Mouse (Mus musculus): Measurements from ENCODE around the gene Phospho1. TPM values are rescaled to one million over a fixed set of nuclear protein-coding genes. Genes with fewer than 3 reads are reported as not detected.
A peak's percentile ranks its signal among the peaks of the same experiment; 100 is the strongest.

The Phospho1 gene
- total RNA-seq (2021): 10 to 100 TPM; 55.8 to 62.3 TPM

DNA sequence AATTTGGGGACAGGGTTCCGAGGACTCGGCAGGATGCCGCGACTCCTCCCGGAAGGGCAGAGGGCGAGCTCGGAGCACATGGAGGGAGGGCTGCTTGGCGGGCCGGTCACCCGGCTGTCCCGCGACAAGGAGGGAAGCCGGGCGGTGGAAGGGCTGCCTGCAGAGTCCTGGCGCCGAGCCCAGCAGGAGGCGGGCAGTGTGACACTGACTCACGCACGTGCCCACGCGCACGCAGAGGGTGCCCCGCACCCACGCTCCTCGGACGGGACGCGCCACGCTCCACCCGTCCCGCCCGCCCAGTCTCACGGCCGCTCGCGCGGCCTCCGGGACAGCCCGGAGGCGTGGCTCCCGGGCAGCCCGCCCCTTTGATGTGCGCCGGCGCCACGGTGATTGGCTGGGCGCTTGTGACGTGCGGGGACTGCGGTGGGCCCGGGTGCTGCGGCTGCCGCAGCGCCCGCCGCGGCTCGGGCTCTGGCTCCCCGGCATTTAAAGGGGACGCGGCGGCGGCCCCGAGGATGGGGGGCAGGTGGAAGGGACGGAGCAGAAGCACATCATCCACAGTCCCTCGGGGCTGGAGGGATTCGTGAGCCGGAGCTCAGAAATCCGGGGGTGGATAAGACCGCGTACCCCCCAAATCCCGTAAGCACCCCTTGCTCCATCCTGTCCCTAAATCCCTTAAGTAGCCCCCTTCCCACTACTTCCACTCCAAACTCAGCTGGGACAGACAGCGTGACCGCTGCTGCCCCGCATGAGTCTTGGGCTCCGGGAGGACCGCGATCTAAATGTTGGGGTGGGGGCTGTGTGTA lies at the start of gene Phospho1:
Gene Phospho1, plus strand, starts transcription at position 429 of the 806 bp plus-strand sequence.
- peak; percentile 87 to 89 for DNase-seq

DNA sequence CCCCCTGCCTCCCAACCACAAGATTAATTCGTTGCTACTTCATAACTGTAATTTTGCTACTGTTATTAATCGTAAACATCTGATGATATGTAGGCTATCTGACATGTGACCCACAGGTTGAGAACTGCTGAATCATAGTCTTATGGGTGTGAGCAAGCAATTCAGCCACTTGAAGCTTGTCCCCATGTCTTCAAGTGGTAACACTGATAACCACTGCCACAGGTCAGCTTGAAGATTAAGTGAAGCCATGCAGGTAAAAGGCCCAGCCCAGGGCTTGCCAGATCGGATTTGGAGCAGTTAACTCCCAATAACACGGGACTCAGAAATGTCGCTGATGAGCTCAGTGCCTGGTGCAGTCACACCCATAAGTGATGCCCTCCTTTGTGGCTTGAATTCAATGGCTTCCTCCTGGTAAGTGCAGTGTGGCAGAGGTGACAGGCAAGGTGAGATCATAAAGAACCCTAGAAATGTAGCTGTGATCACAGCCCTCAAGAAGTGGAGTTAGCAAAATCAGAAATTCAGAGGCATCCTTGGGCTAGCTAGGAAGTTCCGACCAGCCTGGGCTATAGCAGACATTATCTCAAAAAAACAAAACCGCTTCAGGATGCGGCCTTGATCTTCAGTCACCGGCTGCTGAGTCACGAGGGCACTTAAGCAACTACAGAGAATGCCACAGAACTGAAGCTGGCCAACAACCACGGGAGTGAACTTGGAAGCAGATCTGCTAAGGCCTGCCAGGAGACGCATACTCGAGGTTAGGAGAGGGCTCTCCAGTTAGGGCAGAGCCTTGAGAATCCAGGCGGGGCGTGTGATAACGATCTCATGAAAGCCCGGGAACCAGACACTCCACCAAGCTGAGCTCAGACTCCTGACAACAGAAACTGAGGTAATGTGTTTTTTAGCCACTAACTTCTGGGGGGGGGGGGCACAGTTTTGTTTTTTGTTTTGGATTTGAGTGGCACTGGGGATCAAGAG lies 46.7 kb upstream of the Phospho1 start:
- no peak for DNase-seq

DNA sequence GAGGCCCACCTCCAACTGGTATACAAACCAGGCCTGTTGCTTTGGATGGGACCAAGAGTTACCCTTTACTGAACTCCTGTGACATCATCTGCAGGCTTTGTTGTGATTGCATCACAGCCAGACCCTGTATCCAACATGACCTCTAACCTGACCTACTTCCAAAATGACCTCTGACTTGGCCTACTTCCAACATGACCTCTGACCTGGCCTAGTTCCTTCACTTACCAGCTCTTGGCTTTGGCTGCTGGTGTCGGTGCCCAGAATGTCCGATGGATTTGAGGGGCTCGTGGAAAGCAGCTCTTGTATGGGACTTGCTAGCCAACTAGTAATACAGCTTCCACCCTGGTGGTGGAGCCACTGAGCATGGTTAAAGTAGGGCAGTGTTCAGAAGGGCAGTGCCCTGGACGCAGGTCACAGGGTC lies 45.5 kb upstream of the Phospho1 start:
- DNase-seq: no peak

DNA sequence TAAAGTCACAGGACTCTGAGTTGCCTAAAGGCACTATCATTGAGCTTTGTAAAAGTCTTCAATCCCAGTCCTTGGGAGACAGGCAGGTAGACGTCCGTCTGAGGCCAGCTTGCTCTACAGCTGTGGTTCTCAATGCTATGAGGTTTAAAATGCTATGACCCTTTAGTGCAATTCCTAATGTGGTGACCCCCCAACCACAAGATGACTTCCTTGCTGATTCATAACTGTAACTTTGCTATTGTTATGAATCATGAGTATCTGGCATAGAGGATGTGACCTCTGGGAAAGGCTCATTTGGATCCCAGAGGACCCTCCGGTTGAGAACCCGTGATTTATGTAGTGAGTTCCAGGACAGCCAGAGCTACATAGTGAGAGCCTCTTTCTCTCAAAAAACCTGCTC lies 44.9 kb upstream of the Phospho1 start:
- no peak for DNase-seq

DNA sequence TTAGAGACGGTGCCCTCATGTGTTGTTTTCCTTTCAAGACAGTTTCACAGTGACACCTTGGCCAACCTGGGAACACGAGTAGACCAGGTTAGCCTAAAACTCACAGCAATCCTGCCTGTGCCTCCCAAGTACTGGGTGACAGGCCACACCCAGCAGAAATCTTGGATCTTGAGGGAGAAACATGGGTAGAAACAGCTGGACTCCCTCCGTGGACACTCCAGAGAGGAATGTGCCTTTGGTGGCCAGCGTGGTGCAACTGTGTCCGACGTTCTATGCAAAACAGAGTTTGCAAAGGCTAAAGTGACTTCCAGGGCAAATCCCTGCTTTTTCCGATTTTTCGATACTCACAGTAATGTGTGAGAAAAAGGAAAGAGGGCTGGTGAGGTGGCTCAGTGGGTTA lies 43.8 kb upstream of the Phospho1 start:
- DNase-seq: no peak

DNA sequence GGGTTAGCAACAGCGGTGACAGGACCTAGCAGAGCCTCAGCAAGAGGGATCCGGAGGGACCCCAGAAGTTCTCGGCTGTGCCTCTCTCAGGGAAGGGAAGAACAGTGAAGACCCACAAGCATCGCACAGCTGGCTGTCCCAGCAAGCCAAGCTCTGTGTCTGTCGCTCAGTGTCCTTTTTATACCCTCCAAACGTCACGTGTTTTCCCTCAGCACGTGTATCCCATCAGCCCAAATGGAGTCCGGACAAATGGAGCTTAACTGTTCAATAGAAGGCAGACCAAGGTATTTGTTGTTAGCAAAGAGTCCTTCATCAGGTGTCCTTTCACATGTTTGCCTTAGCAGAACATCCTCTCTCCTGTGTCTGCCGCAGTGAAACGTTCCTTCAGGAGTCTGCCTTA lies 42.7 kb upstream of the Phospho1 start:
- DNase-seq: no peak

DNA sequence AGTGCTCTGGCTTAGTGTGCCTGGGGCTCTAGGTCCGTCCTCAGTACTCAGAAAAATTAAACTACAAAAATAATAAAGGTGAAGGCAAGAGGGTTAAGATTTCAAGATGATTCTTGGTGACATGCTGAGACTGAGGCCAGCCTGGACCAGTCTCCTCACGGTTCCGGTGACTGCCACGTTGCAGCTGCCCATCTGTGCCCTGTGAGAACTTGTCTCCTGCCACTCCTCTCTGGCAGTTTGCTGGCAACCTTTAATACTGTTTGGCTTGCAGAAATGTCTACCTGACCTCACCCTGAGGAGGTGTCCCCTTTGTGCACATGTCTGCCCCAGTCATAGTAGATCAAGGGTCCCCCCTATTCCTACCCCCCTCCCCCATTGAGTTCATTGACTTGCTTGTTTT lies 40.8 kb upstream of the Phospho1 start:
- DNase-seq: no peak

DNA sequence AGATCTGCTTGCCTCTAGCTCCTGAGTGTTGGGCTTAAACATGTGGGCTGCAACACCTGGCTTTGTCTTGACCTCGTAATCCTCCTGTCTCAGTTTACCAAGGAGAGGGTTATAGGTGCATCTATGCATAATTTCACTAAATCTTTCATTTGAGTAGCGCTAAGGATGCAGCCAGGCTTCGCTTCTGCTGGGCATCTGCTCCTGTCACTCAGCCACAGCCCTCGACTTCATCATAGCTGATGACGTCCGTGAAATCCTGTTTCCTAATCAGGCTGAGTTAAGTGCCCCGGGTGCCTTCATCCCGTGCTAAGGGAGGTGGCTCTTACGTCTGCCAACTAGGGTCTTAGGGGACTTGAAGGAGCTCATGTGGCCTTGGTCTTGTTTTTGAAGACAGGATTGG lies 40.3 kb upstream of the Phospho1 start:
- DNase-seq: no peak

DNA sequence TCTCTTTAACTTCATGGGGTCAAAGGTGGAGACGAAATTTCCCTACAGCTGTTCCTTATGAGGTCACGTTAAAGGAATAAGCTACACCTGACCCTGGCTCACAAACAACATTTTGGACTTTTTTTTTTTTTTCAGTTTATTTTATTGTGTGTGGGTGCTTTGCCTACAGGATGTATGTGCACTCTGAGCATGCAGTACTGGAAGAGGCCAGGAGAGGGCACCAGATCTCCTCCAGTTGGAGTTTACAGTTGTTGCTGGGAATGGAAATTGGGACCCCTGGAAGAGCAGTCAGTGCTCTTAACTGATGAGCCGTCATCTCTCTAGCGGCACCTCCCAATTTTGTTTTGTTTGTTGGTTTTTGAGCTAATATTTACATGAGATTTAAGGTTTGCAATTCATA lies 38.6 kb upstream of the Phospho1 start:
- no peak for DNase-seq

DNA sequence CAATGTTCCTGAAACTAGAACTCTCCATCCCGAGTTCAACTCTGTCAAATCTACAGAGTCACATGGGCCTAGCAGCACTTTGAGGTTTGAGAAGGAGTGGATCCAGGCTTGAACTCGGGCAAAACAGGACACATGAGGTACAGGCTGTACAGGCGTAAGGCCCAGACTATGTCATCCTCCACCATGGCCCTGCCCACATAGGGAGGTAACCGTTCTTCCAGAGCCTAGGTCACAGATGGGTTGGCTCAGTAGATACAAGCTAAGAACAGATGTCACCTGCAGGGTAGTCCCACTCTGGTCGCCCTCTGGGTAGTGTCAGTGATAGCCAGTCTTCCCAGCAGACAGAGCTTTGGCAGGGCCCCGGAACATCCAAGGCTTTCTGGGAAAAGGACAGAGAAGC lies 37.8 kb upstream of the Phospho1 start:
- DNase-seq: no peak

DNA sequence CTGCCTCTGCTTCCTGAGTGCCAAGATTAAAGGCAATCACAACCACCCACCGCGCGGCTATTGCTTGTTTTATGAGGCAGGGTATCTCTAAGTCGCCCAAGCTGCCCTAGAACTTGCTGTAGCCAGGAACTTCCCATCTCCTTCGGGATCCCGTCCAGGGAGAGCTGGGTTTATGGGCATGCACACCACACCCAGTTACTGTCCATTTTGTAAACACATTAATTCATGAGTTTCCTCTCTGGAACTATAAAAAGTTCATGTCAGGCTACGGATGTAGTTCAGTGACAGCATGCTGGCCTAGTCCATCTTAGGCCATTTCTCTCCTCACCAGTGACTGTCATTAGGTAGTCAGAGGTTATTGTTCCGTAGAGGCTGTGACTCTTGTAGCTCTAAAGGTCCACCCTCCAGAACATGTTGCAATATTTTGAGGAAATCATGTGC lies 34.8 kb upstream of the Phospho1 start:
- DNase-seq: no peak

DNA sequence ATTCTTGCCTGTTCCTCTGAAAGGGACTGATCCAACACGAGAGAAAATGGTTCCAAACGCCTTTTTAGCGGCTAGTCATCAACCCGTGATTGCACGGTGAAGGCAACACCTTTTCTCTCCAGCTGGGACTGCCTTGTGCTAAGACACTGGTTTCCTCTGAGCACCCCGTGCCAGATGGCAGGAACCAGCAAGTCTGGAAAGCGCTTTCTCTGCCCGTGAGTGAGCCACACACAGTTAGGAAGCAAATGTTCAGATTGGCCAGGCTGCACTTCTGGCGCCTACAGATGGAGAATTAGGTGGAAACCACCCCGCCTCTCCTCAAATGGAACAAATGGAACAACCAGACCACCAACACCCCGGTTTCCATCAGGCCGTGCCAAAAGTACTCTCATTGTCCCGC lies 32.5 kb upstream of the Phospho1 start:
- DNase-seq: peak; percentile 62 to 72

DNA sequence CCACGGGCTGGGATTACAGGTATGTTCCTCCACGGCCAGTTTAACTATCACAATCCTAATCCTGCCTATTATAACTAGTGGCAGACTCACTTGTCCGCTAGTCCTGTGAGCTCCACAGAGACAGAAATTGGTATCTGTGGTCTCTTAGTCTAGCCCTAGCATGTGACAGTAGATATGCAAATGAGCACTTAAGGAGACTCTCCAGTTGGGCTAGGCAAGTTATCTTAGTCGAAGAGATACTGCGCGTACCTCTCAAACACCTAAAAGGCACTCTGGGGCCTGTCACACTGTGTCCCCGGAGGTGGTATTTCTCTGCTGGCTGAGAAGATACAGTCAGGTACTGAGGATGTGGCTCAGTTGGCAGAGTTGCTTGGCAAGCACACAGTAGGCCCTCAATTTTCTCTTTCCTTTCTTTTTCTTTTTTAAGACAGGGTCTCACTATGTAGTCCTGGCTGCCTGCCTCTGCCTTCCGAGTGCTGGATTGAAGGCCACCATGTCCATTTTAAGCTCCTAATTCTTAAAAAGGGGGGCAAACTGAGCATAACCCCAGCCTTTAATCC lies 31.3 kb upstream of the Phospho1 start:
- no peak for DNase-seq

DNA sequence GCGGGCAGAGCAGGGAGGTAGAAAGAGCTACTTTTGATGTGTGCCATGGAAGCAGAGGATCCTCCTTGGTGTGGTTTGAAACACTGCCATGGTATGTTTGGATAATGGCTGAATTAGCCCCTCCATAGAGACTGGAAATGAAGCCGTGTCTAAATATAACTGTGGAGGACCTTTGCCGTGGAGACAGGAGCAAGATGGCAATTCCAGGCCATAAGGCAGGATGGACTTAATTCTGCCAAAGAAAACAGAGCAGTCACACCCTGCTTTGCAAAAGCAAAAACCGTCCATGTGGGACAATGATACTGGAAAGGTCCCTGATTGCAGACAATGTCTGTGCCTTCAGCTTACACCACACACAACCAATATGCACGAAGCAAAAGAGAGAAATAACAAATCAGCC lies 30.1 kb upstream of the Phospho1 start:
- no peak for DNase-seq

DNA sequence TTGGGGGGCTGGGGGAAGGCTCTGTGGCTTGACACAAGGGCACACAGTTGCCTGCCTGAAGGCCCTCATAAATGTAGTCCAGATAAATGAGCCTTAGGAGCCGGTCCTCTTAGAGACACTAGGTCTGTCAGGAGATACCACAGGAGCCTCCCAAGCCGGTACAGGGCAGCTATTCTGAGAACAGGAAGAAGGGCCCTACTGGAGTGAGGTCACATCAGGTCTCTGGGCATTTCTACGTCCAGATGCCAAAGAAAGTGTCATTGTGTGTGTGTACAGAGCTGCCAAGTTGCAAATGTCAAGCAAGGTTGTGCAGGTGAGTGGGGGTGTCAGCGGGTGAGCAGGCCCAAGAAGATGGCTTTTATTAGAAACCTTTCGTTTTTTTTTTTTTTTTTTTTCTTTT lies 28.7 kb upstream of the Phospho1 start:
- DNase-seq: no peak

DNA sequence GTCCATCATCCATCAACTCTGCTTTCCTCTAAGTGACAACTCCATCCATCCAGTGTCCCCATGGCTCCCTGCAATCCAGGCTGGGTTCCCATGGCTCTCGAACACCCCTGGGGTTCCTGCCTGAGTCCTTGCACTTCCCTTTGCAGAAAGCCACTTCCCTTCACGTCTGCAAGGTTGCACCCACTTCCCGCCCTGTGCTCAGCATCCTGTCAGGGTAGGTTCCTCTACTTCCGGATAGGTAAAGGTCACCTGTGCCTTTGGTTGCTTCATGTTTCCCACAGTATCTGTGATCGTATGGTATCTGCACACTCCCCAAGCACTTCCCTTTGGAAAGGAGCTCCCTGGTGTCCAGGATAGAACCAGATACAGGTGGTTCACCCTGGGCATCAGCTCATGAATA lies 19.3 kb upstream of the Phospho1 start:
- DNase-seq: no peak

DNA sequence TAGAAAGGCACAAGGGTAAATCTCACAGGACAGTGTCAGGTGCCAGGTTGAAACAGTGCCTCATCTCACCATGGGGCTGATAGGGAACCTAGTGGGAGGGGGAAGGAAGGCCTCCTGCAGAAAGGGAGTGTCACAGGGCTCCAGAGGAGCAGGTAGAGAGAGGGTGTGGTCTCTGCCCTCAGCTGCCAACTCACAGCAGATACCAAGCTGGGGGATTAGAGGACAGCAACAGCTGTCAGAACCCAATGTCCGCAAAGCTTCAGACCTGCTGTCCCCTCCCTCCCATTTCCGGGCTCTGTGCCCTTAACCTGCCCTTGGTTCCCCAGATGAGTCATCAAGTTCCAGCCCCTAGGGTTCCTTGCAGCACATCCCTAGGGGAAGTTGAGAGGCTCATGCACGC lies 18.8 kb upstream of the Phospho1 start:
- DNase-seq: no peak

DNA sequence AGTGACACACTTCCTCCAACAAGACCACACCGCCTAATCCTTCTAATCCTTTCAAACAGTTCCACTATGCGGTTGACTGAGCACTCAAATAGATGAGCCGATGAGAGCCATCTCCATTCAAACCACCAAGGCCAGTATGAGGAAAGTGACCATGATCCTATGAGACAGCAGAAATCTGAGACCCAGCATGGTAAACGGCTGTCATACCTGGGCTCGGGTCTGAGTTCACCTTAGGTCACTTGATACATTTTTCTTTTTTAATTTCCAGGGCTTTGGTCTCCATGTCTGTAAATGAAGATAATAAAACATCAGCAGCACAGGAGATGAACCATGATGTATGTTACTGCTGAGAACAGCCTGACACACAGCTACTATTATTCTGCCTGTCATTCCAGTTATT lies 16.4 kb upstream of the Phospho1 start:
- DNase-seq: no peak

DNA sequence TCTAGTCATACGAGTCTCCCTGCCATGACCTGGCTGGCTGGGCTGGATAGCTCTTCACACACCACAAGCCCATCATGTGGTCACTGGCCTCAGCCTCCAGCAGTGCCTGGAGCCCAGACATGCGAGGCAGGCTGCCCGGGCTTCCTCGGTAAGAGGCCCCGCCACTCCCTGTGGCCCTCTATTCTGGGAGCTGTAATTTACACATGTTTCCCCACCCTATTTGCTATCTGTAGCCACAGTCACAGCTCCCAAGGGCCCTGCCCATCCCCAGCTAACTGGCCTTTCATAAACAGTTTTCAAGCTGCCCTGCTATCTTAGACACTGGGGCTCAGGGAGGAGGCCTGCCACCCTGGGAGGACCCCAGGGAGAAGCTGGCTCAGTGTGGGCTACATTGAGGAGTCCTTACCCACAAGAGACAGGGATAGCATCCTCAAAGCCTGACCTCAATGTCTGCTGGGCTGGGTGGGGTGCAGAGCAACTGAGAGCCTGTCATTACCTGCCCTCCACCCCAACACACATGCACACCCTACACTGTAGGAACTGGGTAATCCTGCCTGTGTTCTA lies 15.8 kb upstream of the Phospho1 start:
- no peak for DNase-seq

DNA sequence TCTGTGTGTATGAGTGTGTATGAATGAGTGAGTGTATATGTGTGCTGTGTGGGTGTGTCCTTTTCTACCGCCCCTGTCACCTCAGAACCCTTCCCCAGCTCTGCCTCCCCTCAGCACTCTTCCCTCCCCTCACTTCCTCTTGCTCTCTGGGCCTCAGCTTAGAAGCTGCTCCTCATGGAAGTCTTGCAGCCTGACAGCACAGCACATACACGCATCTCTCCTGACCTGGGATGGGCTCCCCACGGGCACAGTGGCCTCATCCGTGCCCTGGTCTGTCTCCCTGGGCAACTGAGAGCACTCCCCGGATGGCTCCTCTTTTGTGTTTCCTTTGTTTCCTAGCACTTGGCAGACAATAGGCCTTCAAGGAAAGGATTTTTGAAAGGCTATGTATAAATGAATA lies 14.7 kb upstream of the Phospho1 start:
- DNase-seq: no peak

DNA sequence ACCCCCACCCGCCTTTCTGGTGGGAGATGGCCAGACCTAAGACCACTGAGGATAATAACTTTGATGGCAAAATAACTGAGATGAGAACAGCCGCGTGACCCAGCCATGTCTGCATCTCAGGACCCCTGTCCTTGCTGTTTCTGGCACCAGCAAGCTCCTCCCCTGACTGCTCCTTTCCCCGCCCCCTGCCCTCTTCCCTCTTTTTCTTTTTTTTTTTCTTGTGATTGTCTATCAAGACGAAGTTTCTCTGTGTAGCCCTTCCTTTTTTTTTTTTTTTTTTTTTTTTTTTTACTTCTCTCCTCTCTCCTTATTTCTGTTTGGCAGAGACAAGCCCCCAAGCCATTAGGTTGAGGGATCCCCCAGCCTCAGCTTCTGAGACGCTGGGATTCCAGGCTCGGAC lies 13.5 kb upstream of the Phospho1 start:
- no peak for DNase-seq

DNA sequence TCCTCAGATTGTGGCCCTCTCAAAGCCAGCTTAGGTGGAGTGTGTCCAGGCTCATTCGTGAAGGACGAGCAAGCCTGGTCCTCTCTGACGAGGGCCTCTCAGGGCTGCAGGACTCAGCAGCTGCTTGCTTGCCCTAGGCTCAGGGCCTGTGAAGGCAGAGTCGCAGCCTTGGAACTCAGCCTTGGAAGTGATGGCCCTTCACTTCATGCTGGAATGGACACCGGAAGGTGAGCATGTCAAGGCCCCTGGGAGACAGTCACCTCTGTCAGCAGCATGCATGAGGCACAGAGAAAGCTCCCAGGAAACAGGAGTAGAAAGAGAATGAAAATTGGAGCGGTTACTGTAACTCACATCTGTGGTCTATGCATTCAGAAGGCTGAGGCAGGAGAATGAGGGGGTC lies 12.6 kb upstream of the Phospho1 start:
- no peak for DNase-seq

DNA sequence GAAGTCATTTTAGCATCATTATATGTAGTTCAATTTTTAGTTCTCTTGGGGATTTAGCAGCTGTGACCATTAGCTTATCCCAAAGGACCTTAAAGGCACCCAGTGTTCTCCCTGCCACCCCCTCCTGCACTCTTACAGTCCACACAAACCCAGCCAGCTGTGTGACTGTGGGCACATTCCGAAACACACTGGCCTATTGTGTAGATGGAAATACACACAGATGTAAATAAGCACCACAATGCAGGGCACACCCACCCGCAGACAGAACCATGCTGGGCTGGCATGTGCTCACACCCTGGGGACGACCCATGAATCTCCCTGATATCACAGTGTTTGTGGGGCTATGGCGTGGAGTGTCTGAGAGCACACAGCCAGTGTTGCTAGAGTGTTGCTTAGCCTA lies 12.1 kb upstream of the Phospho1 start:
- DNase-seq: no peak
